Mouse (Mus musculus) liver, postnatal 0 days (tissue): ENCODE data around the gene Osbp. TPM values are rescaled to one million over a fixed set of nuclear protein-coding genes. Genes with fewer than 3 reads are reported as not detected.
"Not testable (repeated sequence)": the region's sequence is repeated elsewhere in the genome, so short reads cannot be mapped to it uniquely, and the experiment has no call there.

Source experiments
- ATAC-seq: fragments of 200-750 bp; cut with Nextera tagmentation; 2 replicates; pipeline ENCODE4 v1.8.0; 2017; ENCODE audit warnings: mild to moderate bottlenecking, moderate library complexity
- DNase-seq: peaks from one replicate; pipeline ENCODE4 v3.0.0-alpha.2; 2016
- H3K27ac ChIP-seq: fragments of 300-500 bp; sonication (generic); 2 replicates; pipeline ENCODE4 v1.5.1; 2014; ENCODE audit warnings: antibody characterized with exemption, moderate library complexity, mild to moderate bottlenecking, low read depth
- H3K27me3 ChIP-seq: fragments of 300-500 bp; sonication (generic); 2 replicates; pipeline ENCODE4 v1.6.1; 2014; ENCODE audit warnings: low read length, control low read depth, mixed read lengths; ENCODE audit not compliant: insufficient read depth
- H3K36me3 ChIP-seq: fragments of 300-500 bp; sonication (generic); replicated peaks from 2 replicates; pipeline ENCODE4 v1.6.1; 2014; ENCODE audit warnings: mild to moderate bottlenecking, control low read depth, low read length, moderate library complexity, mixed read lengths; ENCODE audit not compliant: insufficient read depth
- H3K4me1 ChIP-seq: fragments of 300-500 bp; sonication (generic); 2 replicates; pipeline ENCODE4 v1.6.1; 2014; ENCODE audit warnings: antibody characterized with exemption, mild to moderate bottlenecking, control low read depth; ENCODE audit not compliant: insufficient read depth
- H3K4me2 ChIP-seq: fragments of 300-500 bp; sonication (generic); 2 replicates; pipeline ENCODE4 v1.6.1; 2014; ENCODE audit warnings: low read depth, mild to moderate bottlenecking, low read length, moderate library complexity, mixed read lengths
- H3K4me3 ChIP-seq: fragments of 300-500 bp; sonication (generic); 2 replicates; pipeline ENCODE4 v1.5.1; 2014; ENCODE audit warnings: low read depth, low read length
- H3K9ac ChIP-seq: fragments of 300-500 bp; sonication (generic); replicated peaks from 2 replicates; pipeline ENCODE4 v1.6.1; 2014; ENCODE audit warnings: mild to moderate bottlenecking, moderate library complexity
- H3K9me3 ChIP-seq: fragments of 300-500 bp; sonication (generic); 2 replicates; pipeline ENCODE4 v1.6.1; 2016; ENCODE audit warnings: mild to moderate bottlenecking, control low read depth, low read length, mixed read lengths
- CTCF ChIP-seq: sonication (generic); IDR thresholded peaks from 2 replicates; pipeline ENCODE4 v1.5.1; 2016; ENCODE audit warnings: antibody characterized with exemption, low read depth
- EP300 ChIP-seq: IDR thresholded peaks from 2 replicates; pipeline ENCODE4 v1.6.1; 2016; ENCODE audit warnings: antibody characterized with exemption, low read depth, mild to moderate bottlenecking
- WGBS: fragments of 180-500 bp; shearing (Covaris S2); extraction: QIAGEN DNeasy Blood & Tissue Kit; methylation state at CpG from one replicate; pipeline ENCODE4 v1.1.7; 2014; ENCODE audit not compliant: insufficient replicate concordance; 5-methylcytosine and 5-hydroxymethylcytosine counted together
- polyA plus RNA-seq: library from polyadenylated mRNA; unstranded; fragments of >200 nt; fragmentation: Nextera tagmentation; extraction: Ambion mirVana; gene quantifications from 2 replicates; pipeline ENCODE4 v1.2.1, GENCODE M21; 2015

Gene Osbp
- polyA plus RNA-seq, 1 experiment from 2014 or later, result 2.7 TPM

GRCm38 (mm10) chr19:11980471-11980870 is 14.7 kb downstream of the Osbp start:
- peaks cover 84% of the 10 kb centered on the region for H3K36me3 ChIP-seq
- H3K27ac ChIP-seq, result no peak overlapping the region
- TF ChIP-seq EP300, result no peak
- no peaks in the 10 kb centered on the region for H3K27me3 ChIP-seq
- H3K4me1 ChIP-seq, result no peaks in the 10 kb centered on the region
- no peaks in the 10 kb centered on the region for H3K9me3 ChIP-seq
- no peak for DNase-seq
- no peak overlapping the region for H3K4me3 ChIP-seq
- H3K9ac ChIP-seq, result no peak overlapping the region
- ATAC-seq, result no peak
- no peak overlapping the region for H3K4me2 ChIP-seq
- WGBS, result 75% methylated on average over 4 of the region's 4 CpGs

- H3K36me3 ChIP-seq, result peaks cover 74% of the 10 kb centered on the region
- H3K27me3 ChIP-seq, H3K27ac ChIP-seq, DNase-seq, H3K4me3 ChIP-seq, H3K9ac ChIP-seq, H3K4me1 ChIP-seq, H3K9me3 ChIP-seq, ATAC-seq, H3K4me2 ChIP-seq: not testable (repeated sequence)
- WGBS, result 85% methylated on average over 5 of the region's 5 CpGs
Measured at GRCm38 (mm10) chr19:11984614-11985013, 18.9 kb downstream of the Osbp start.

- no peak overlapping the region for H3K4me3 ChIP-seq
- DNase-seq (no peak), ATAC-seq (no peak)
- no peaks in the 10 kb centered on the region for H3K27me3 ChIP-seq
- 89% methylated on average over 3 of the region's 3 CpGs for WGBS
- no peaks in the 10 kb centered on the region for H3K9me3 ChIP-seq
- no peak for TF ChIP-seq CTCF
- no peak for TF ChIP-seq EP300
- H3K4me2 ChIP-seq, result no peak overlapping the region
- no peaks in the 10 kb centered on the region for H3K4me1 ChIP-seq
- no peak overlapping the region for H3K27ac ChIP-seq
- no peak overlapping the region for H3K9ac ChIP-seq
- H3K36me3 ChIP-seq, result peaks cover 73% of the 10 kb centered on the region
Measured at GRCm38 (mm10) chr19:11987841-11988240, 22.1 kb downstream of the Osbp start.

GRCm38 (mm10) chr19:11989334-11989733 is 23.6 kb downstream of the Osbp start:
- H3K4me2 ChIP-seq, result no peak overlapping the region
- H3K27ac ChIP-seq, result no peak overlapping the region
- DNase-seq (no peak), ATAC-seq (no peak)
- H3K9me3 ChIP-seq, result no peaks in the 10 kb centered on the region
- H3K9ac ChIP-seq, result no peak overlapping the region
- no peaks in the 10 kb centered on the region for H3K4me1 ChIP-seq
- TF ChIP-seq CTCF (no peak), EP300 (no peak)
- H3K27me3 ChIP-seq, result no peaks in the 10 kb centered on the region
- H3K4me3 ChIP-seq, result no peak overlapping the region
- WGBS, result 92% methylated on average over 7 of the region's 7 CpGs
- peaks cover 58% of the 10 kb centered on the region for H3K36me3 ChIP-seq

GRCm38 (mm10) chr19:11992034-11992433 is 26.3 kb downstream of the Osbp start:
- Histone ChIP-seq H3K4me1 (peaks cover 12% of the 10 kb centered on the region; the same call in 1 of the 2 replicates), H3K9me3 (no peaks in the 10 kb centered on the region), H3K4me2 (no peak overlapping the region), H3K36me3 (peaks cover 45% of the 10 kb centered on the region), H3K27me3 (no peaks in the 10 kb centered on the region), H3K4me3 (no peak overlapping the region), H3K9ac (no peak overlapping the region), H3K27ac (no peak overlapping the region)
- no peak for TF ChIP-seq EP300
- no peak for TF ChIP-seq CTCF
- DNase-seq (no peak), ATAC-seq (no peak)
- WGBS, result 91% methylated on average over 9 of the region's 9 CpGs

- H3K9ac ChIP-seq, result no peak overlapping the region
- ATAC-seq (no peak), DNase-seq (no peak)
- peaks cover 41% of the 10 kb centered on the region for H3K36me3 ChIP-seq
- TF ChIP-seq EP300 (no peak), CTCF (no peak)
- 71% methylated on average over 10 of the region's 10 CpGs for WGBS
- no peak overlapping the region for H3K27ac ChIP-seq
- no peaks in the 10 kb centered on the region for H3K27me3 ChIP-seq
- H3K4me1 ChIP-seq, result peaks cover 12% of the 10 kb centered on the region; the same call in 1 of the 2 replicates
- no peak overlapping the region for H3K4me3 ChIP-seq
- no peak overlapping the region for H3K4me2 ChIP-seq
- no peaks in the 10 kb centered on the region for H3K9me3 ChIP-seq
Measured at GRCm38 (mm10) chr19:11992441-11993029, 26.8 kb downstream of the Osbp start.
